Mouse (Mus musculus) activated CD4-positive, CD25-positive, alpha-beta regulatory T cell (primary cell): ENCODE data around the gene Ugt1a1. TPM values are rescaled to one million over a fixed set of nuclear protein-coding genes. Genes with fewer than 3 reads are reported as not detected.

Experiments used
- polyA plus RNA-seq, 2 experiments: library from polyadenylated mRNA; unstranded; fragments of 100-300 nt; shearing (Covaris generic); gene quantifications; one replicate each; pipeline ENCODE4 v1.2.1; 2017

Gene Ugt1a1
- polyA plus RNA-seq, result under 1 TPM in 1 of 2 experiments, not detected in 1; 0.42 TPM

GRCm38 (mm10) chr1:88211812-88212211 lies at the start of gene Ugt1a1:
Gene Ugt1a1, plus strand, starts transcription at chr1:88211959.

DNA sequence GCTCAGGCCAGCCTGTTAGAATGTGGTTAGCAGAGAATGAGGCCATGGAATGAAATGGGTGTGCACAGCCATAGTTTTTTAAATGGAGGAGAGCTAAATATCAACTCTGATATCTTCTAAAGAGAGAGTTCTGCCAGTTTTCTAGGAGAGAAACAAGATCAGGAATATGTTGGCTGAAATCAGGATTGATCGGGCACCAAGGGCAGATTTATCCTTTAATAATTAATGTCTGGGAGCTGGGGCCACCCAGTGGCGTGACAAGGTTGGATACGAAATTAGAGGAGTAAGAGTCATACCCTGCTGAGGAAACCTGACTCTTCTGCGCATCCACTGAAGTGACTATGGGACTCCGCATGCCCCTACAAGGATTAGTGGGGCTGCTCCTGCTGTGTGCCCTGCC lies 46.0 kb upstream of the Ugt1a1 start, which contains the start of gene Ugt1a5:
TSS of gene Ugt1a5 (plus strand) at position 302 of the 400 bp plus-strand sequence.

GRCm38 (mm10) chr1:88200456-88200855 lies 11.3 kb upstream of the Ugt1a1 start, which contains the start of gene Ugt1a2:
Gene Ugt1a2, plus strand, starts transcription at chr1:88200601.

GRCm38 (mm10) chr1:88205294-88205922 lies 6.4 kb upstream of the Ugt1a1 start, which contains the start of gene Dnajb3:
Gene Dnajb3, minus strand, starts transcription at chr1:88205782.

DNA sequence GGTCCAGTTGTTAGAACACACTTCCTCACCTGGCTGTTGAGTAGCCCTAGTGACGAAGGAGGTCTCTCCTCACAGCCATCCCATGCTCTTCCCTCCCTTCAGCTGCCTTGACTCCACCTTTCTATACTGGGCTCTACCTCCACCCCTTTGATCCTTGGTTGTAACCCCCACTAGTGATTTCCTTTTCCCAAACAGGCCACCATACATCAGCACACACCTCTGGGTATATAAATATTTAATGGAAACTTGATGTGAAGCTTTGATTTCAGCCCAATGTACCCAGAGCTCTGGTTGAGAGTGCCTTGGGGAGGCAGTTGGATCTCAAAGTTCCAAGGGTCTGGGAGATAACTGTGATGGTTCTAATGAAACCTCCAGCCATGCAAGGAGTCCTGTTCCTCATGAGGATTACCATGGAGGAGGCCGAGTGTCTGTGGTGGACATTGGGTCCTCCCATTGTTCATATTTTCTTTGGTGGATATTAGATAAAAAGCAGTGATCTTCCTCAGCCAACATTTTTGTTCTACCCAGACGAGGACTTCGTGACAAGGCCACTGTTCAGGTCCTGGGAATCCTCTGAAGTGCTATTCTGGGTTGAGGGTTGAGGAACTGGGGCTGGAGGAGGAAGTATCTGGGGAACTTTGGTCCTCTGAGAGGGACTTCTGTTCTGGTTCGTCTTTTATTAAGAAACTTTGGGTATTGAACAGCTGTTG lies 15.1 kb downstream of the Ugt1a1 start, which contains the start of gene Mroh2a:
TSS of gene Mroh2a (plus strand) at position 317 of the 710 bp plus-strand sequence.

Other genes with a start within 250 kb of the Ugt1a1 start
- gene Usp40, start 203.4 kb upstream of the Ugt1a1 start, polyA plus RNA-seq, result 10 to 100 TPM; 16.2 to 17.5 TPM
- gene Ugt1a10, start 156.6 kb upstream of the Ugt1a1 start, polyA plus RNA-seq, result not detected
- gene Ugt1a9, start 141.2 kb upstream of the Ugt1a1 start, polyA plus RNA-seq, result under 1 TPM in 1 of 2 experiments, not detected in 1; 0.24 TPM
- gene Ugt1a8, start 124.1 kb upstream of the Ugt1a1 start, polyA plus RNA-seq, result not detected
- under 1 TPM; 0.28 to 0.30 TPM for gene Ugt1a7c, start 116.9 kb upstream of the Ugt1a1 start, polyA plus RNA-seq
- not detected for gene Ugt1a6b, start 108.7 kb upstream of the Ugt1a1 start, polyA plus RNA-seq
- gene Ugt1a6a, start 77.2 kb upstream of the Ugt1a1 start, polyA plus RNA-seq, result under 1 TPM; 0.38 to 0.97 TPM
- gene Ugt1a5, start 45.9 kb upstream of the Ugt1a1 start, polyA plus RNA-seq, result not detected
- under 1 TPM in 1 of 2 experiments, not detected in 1; 0.32 TPM for gene Ugt1a2, start 11.4 kb upstream of the Ugt1a1 start, polyA plus RNA-seq
- gene Dnajb3, start 6.2 kb upstream of the Ugt1a1 start, polyA plus RNA-seq, result under 1 TPM; 0.71 to 0.72 TPM
- gene Mroh2a, start 15.0 kb downstream of the Ugt1a1 start, polyA plus RNA-seq, result 1 to 10 TPM in 1 of 2 experiments, under 1 TPM in 1; 0.66 to 1.7 TPM
- 10 to 100 TPM; 65.5 to 68.2 TPM for gene Hjurp, start 65.7 kb downstream of the Ugt1a1 start, polyA plus RNA-seq
- under 1 TPM in 1 of 2 experiments, not detected in 1; 0.33 TPM for gene Trpm8, start 65.7 kb downstream of the Ugt1a1 start, polyA plus RNA-seq
- gene Spp2, start 195.0 kb downstream of the Ugt1a1 start, polyA plus RNA-seq, result not detected